Mouse (Mus musculus) intestine, postnatal 0 days (tissue): ENCODE data around the gene Zfp830. TPM values are rescaled to one million over a fixed set of nuclear protein-coding genes. Genes with fewer than 3 reads are reported as not detected.
A peak's percentile ranks its signal among the peaks of the same experiment; 100 is the strongest.

Source experiments
- ATAC-seq: fragments of 200-750 bp; cut with Nextera tagmentation; 2 replicates; pipeline ENCODE4 v1.8.0; 2017; ENCODE audit warnings: mild to moderate bottlenecking, moderate TSS enrichment, moderate library complexity
- H3K27ac ChIP-seq: fragments of 300-500 bp; sonication (generic); 2 replicates; pipeline ENCODE4 v1.5.1; 2014; ENCODE audit warnings: mild to moderate bottlenecking, low read depth, low read length, moderate library complexity
- H3K27me3 ChIP-seq: fragments of 300-500 bp; sonication (generic); replicated peaks from 2 replicates; pipeline ENCODE4 v1.6.1; 2014; ENCODE audit warnings: low read length, mixed read lengths; ENCODE audit not compliant: control insufficient read depth, insufficient read depth
- H3K36me3 ChIP-seq: fragments of 300-500 bp; sonication (generic); 2 replicates; pipeline ENCODE4 v1.6.1; 2014; ENCODE audit warnings: mild to moderate bottlenecking, moderate library complexity; ENCODE audit not compliant: control insufficient read depth, insufficient read depth
- H3K4me1 ChIP-seq: fragments of 300-500 bp; sonication (generic); replicated peaks from 2 replicates; pipeline ENCODE4 v1.6.1; 2014; ENCODE audit warnings: antibody characterized with exemption, low read length, mixed read lengths; ENCODE audit not compliant: control insufficient read depth, insufficient read depth
- H3K4me2 ChIP-seq: fragments of 300-500 bp; sonication (generic); replicated peaks from 2 replicates; pipeline ENCODE4 v1.6.1; 2014; ENCODE audit warnings: low read depth, mild to moderate bottlenecking, moderate library complexity
- H3K4me3 ChIP-seq: fragments of 300-500 bp; sonication (generic); 2 replicates; pipeline ENCODE4 v1.5.1; 2014; ENCODE audit warnings: low read depth, low read length
- H3K9ac ChIP-seq: fragments of 300-500 bp; sonication (generic); 2 replicates; pipeline ENCODE4 v1.6.1; 2014; ENCODE audit warnings: mild to moderate bottlenecking, low read depth, low read length
- H3K9me3 ChIP-seq: fragments of 300-500 bp; sonication (generic); 2 replicates; pipeline ENCODE4 v1.6.1; 2016; ENCODE audit warnings: mixed run types; ENCODE audit not compliant: control insufficient read depth
- CTCF ChIP-seq: sonication (generic); IDR thresholded peaks from 2 replicates; pipeline ENCODE4 v1.5.1; 2016; ENCODE audit warnings: low read depth, mild to moderate bottlenecking, control low read depth, antibody characterized with exemption, moderate library complexity
- WGBS: fragments of 180-500 bp; shearing (Covaris S2); extraction: QIAGEN DNeasy Blood & Tissue Kit; methylation state at CpG from one replicate; pipeline ENCODE4 v1.1.7; 2014; 5-methylcytosine and 5-hydroxymethylcytosine counted together
- polyA plus RNA-seq: library from polyadenylated mRNA; unstranded; fragments of >200 nt; fragmentation: Nextera tagmentation; extraction: Ambion mirVana; gene quantifications from 2 replicates; pipeline ENCODE4 v1.2.1, GENCODE M21; 2015

The Zfp830 gene
- polyA plus RNA-seq, 1 experiment from 2014 or later, result 19.5 TPM

DNA sequence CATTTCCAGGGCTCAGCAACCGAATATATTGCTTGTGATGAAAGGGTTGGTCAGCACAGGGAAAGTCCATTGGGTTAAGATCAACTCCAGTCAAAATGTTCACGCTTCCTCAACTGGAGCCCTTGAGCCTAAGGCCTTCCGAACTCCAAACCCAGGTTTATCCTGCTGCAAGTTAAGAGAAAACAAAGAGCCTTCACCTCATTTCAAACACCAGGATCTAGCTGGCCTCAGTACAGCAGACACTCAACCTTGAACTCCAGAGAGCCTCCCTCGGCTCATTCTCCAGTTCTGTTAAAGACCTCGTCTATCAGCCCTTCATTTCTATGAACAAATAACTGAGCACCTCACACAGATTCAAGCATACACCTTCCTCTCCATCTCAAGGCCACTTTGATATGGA lies 16.0 kb downstream of the Zfp830 start:
- H3K9me3 ChIP-seq, result no peaks in the 10 kb centered on the region
- H3K36me3 ChIP-seq, result peaks cover 11% of the 10 kb centered on the region; the same call in 1 of the 2 replicates
- peak overlapping the region; percentile 66 for H3K4me2 ChIP-seq
- H3K4me3 ChIP-seq, result peak overlapping the region; percentile 95
- no peak overlapping the region; the same call in 1 of the 2 replicates for H3K27ac ChIP-seq
- no peak for TF ChIP-seq CTCF
- H3K27me3 ChIP-seq, result no peaks in the 10 kb centered on the region
- no peak for ATAC-seq
- 31% methylated on average over 5 of the region's 5 CpGs for WGBS
- peak overlapping the region; percentile 95 for H3K9ac ChIP-seq
- no peaks in the 10 kb centered on the region for H3K4me1 ChIP-seq

DNA sequence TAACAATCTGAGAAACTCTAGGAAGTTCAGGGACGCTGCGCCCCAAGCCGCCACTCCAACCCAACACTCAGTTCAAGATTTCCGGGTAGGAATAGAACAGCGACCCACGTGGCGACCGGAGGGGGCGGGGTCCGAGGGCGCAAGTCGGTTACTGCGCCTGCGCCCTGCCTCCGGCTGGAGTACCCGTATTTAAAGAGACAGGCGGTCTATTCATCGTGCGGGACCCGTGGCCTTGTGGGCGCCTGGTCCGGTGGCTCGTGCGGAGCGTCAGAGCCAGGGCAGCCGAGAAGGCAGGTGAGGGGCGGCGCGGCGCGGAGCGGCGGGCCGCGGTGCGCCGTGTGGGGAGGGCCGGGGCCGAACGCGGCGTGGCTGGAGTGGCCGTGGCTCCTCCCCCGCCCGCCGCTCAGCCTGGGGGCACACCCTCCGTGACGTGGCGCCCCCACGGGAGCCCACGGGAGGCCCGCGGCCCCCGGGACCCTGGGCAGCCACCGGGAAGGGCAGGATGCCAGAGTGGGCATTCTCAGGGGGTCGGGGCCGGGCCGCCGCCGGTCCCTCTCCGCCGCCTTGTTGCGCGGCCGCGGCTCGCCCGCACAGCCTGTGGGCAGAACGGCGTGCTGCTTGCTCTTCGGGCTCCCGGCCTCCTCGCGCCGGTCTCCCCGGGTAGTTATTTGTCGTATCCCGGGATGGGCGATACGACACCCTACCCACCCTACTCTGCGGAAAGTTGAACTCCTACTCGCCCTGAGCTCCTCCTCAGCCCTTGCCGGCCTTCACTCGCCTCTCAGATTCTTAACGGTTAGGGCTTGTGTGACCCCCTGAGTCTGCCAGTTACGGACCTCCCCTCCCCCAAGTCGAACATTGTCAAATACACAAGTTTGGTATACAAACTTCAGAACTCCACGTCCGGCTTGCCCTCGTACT lies 17.1 kb downstream of the Zfp830 start, which contains the start of gene Lig3:
TSS of gene Lig3 (plus strand) at position 126 of the 921 bp plus-strand sequence.
- Histone ChIP-seq H3K4me1 (no peaks in the 10 kb centered on the region), H3K27me3 (no peaks in the 10 kb centered on the region), H3K27ac (peak within 1 kb of the TSS; percentile 94), H3K9me3 (no peaks in the 10 kb centered on the region), H3K4me2 (peak within 1 kb of the TSS; percentile 66), H3K9ac (peak within 1 kb of the TSS; percentile 95), H3K36me3 (peaks cover 15% of the 10 kb centered on the region; the same call in 1 of the 2 replicates), H3K4me3 (peak within 1 kb of the TSS; percentile 95)
- ATAC-seq, result peak; percentile 91
- WGBS, result under 1% methylated on average over 65 of the region's 90 CpGs
- TF ChIP-seq CTCF, result peak; percentile 27; the same call in 1 of the 2 replicates

- peak overlapping the region; percentile 95 for H3K9ac ChIP-seq
- H3K4me3 ChIP-seq, result peak overlapping the region; percentile 95
- WGBS, result 36% methylated on average over 6 of the region's 6 CpGs
- no peak for ATAC-seq
- H3K4me2 ChIP-seq, result peak overlapping the region; percentile 66
- H3K4me1 ChIP-seq, result no peaks in the 10 kb centered on the region
- H3K27ac ChIP-seq, result no peak overlapping the region
- H3K9me3 ChIP-seq, result no peaks in the 10 kb centered on the region
- no peaks in the 10 kb centered on the region for H3K27me3 ChIP-seq
- H3K36me3 ChIP-seq, result peaks cover 16% of the 10 kb centered on the region; the same call in 1 of the 2 replicates
- no peak for TF ChIP-seq CTCF
Observed at GRCm38 (mm10) chr11:82782197-82782596, 18.1 kb downstream of the Zfp830 start.

DNA sequence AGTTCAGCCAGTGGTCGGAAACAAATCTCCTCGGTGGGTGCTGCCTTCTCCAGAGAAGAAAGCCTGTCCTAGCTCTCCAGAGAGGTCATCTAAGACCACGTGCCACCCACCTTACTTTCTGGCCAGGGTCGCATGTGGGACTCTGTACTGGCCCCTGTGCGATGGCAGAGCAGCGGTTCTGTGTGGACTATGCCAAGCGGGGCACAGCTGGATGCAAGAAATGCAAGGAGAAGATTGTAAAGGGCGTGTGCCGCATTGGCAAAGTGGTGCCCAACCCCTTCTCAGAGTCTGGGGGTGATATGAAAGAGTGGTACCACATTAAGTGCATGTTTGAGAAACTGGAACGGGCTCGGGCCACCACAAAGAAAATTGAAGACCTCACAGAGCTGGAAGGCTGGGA lies 19.3 kb downstream of the Zfp830 start:
- TF ChIP-seq CTCF, result no peak
- Histone ChIP-seq H3K4me3 (no peak overlapping the region), H3K9ac (no peak overlapping the region), H3K4me2 (no peak overlapping the region), H3K36me3 (peaks cover 28% of the 10 kb centered on the region), H3K27me3 (no peaks in the 10 kb centered on the region), H3K4me1 (no peaks in the 10 kb centered on the region), H3K9me3 (no peaks in the 10 kb centered on the region), H3K27ac (no peak overlapping the region)
- 84% methylated on average over 11 of the region's 11 CpGs for WGBS
- no peak for ATAC-seq

DNA sequence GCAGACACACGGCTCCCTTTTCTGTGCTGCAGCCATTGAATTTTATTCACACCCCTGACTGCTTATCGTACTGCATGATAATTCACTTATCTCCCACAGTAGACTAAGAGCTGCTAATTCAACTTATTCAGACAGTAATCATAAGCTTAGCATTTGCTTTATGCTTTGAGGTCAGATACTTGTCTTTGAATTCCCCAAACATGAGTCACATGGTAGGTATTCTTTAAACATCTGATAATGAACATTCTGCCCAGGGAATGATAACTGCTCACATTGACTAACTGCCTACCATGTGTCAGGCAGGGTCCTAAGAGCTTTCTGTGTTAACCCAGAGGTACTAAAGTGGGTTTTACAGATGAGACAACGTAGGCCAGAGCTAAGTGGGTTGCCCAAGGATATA lies 42.5 kb downstream of the Zfp830 start:
- ATAC-seq, result no peak
- Histone ChIP-seq H3K27me3 (no peaks in the 10 kb centered on the region), H3K9ac (no peak overlapping the region), H3K9me3 (no peaks in the 10 kb centered on the region), H3K4me1 (no peaks in the 10 kb centered on the region), H3K36me3 (peaks cover 59% of the 10 kb centered on the region), H3K4me3 (no peak overlapping the region), H3K27ac (no peak overlapping the region), H3K4me2 (no peak overlapping the region)
- WGBS, result 64% methylated on average over 3 of the region's 3 CpGs
- no peak for TF ChIP-seq CTCF

DNA sequence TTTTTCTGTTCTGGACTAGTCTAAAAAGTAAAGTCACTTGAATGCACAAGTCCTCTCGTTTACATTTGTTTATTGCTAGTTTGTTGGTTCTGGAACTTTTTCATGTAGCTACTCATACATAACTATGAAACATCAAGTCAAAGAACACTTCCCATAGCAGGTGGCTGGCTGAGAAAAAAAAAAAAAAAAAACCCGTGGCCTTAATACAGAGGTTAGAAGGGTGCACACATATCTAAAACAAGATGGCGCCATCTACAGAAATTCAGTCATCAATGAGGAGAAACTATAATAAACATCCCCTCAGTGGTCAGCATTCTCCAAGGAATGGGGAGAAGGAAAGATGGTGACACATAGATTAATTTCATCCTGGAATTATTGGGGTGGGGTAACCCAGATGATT lies 43.2 kb downstream of the Zfp830 start:
- Histone ChIP-seq H3K27ac (no peak overlapping the region), H3K4me3 (no peak overlapping the region), H3K4me2 (no peak overlapping the region), H3K27me3 (no peaks in the 10 kb centered on the region), H3K36me3 (peaks cover 58% of the 10 kb centered on the region), H3K9me3 (no peaks in the 10 kb centered on the region), H3K4me1 (no peaks in the 10 kb centered on the region), H3K9ac (no peak overlapping the region)
- WGBS, result 69% methylated on average over 3 of the region's 3 CpGs
- ATAC-seq, result no peak
- no peak for TF ChIP-seq CTCF
